Mouse (Mus musculus) induced T-regulatory cell, adult 2 months (primary cell): Measurements from ENCODE around the gene Mfsd10.

ENCODE experiments used
- DNase-seq: peaks from one replicate; pipeline ENCODE4 v3.0.0-alpha.2; 2012; ENCODE audit warnings: low read depth

The Mfsd10 gene

DNA sequence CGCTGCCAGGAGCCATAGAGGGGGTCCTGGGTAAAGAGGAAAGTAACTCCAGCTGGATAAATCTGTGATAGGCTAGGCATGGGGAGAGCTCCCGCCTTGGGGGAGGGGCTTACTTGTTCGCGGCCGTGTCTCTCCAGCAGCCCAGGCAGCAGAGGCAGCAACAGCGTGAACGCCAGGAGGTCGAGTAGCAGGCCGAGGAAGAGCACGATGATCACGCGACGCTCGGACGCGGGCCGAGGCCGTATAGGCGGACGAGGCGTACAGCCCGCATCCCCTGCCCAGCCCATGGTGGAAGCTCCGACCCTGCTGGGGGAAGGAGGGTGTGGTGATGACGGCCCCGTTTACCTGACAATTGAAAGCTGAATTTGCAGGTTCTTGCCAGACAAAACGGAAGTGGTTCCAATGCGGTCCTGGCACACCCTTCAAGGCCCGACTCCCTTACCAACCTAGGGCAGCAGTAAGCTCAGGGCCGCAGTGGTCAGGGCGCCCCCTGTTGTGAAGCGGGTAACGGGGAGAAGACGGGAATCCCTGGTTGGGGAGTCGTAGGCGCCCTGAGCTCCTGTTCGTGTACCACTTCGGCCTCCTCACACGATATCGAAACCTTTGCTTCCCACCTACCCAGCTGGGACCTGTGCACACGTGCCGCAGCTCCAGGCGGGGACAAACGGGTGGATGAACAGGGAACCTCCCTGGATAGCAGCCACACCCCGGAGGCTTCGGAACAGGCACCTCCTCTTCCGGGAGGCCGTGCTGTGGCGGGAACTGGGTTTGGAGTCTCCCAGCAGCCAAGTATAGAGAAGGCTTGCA lies at the start of gene Mfsd10:
Gene Mfsd10, minus strand, starts transcription at position 732 of the 807 bp plus-strand sequence.
- DNase-seq = peak; percentile 89

DNA sequence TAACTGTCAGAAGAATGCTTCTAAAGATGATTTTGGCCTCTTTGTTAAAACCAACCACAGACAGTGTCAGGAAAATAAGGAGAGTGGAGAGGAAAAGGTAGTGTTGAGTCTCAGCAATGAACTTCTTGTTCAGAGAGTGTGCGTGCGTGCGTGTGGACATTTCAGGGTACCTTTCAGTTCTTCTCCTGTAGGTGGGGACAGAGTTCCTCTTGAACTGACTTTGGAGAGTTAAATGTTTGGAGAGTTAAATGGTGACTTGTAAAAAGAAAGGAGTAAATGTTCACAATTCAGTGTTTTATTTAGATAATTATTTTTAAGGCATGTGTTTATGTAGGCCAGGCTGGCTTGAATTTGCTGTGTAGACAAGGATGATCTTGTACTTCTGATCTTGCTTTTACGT lies 33.3 kb upstream of the Mfsd10 start:
- peak; percentile 22 for DNase-seq

DNA sequence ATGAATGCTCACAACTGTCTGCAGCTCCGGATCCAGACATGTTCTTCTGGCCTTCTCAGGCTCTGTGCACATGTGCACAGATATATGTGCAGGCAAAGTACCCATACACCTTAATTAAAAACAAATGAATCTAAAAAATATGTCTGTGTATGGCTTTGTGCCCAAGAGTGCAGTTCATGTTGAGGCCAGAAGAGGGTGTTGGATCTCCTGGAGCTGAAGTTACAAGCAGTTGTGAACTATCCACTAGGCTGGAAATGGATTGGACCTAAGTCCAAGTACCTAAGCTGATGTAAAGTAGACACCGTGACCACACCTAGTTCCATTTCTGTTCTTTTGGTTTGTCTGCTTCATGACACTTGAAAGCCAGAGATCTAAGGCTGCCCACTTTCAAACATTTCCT lies 32.5 kb upstream of the Mfsd10 start:
- peak; percentile 35 for DNase-seq

DNA sequence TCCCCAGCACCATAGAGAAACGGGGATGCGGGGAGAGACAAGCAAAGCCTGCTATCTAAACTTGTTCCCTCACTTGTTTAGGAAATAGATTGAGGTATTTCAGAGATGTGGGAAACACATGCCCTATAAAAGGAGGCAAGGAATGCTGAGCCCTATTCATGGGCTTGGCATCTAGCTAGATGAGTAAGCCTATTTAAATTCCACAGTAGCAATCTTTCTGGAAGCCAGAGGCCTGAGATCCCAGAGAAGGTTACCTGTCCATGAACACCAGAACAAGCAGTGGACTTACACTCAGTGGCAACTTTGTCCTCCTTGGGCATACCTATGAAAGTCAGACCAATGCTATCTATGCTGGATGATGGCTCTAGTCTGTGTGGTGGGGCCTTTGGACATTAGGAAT lies 26.2 kb upstream of the Mfsd10 start:
- no peak for DNase-seq

DNA sequence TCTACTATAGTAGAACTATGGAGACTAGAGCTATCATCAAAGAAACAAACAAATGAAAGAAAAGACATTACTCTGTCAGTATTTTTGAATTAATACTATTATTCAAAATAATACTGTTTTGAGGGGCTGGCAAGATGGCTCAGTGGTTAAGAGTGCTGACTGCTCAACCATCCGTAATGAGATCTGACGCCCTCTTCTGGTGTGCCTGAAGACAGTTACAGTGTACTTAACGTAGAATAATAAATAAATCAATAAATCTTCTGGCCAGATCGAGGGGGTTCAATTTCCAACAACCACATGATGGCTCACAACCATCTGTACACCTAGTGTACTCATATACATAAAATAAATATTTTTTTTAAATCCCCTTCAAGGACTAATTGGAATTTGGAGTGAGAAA lies 24.9 kb upstream of the Mfsd10 start:
- DNase-seq = no peak

DNA sequence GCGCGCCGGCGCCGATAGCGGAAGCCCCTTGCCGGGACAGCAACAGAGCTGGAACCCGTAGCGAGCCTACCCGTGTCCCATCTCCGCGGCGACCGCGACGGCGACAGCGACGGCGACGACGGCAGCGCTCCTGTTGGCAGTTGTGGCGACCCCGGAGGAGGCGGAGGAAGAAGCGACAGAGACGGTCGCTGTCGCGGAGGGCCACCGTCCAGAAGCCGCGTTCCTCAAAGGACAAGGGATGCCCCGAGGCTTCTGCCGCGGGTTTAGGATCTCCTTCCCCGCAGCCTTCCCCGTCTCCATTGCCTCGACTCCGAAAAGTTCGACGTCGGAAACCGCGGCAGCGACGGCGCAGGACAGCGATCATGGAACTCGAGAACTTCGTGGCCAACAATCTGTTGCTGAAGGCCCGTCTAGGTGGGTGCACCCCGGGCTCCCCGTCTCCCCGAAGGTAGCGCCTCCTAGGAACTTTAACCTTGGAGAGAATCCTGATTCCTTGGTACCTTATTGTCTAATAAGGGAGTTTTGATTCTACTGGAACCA lies 23.6 kb upstream of the Mfsd10 start:
- no peak for DNase-seq

DNA sequence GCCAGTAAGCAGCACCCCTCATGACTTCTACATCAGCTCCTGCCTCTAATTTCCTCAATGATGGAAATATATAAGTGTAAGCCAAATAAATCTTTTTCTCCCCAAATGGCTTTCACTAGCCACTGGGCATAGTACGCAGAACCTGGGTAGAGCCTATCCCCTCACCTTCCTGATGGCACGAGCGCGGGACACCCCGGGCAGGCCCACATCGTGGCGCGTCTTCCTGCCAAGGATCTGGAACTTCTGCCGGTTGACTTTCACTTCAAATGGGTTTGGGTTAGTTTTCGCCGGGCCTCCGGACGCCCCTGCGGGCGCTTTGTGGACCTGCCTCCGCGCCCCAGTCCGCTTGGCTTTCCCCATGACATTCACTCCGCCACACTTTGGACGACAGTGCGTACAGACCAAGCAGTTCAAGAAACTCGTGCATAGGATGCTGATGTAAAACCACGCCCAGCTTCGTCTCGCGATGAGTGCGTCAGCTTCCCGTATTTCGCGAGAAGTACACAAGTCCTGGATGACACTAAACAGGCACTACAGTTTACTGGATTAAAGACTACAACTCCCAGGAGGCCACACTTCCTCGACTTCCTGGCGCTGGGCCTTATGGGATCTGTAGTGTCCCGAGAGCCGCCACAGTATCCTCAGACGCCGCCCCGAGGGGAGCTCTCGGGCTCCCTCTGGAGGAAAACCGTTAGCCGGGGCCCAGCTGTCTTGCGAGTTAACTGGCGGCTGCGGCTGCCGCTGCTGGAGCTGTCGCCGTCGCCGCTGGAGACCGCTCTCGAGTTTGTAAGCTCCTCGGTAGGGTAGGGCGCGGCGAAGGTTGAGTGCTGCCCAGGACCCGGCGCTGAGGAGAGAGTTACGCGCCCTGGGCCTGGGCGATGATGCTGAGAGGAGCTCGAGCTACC lies 22.9 kb upstream of the Mfsd10 start, which contains the start of the genes Nop14 and Grk4:
Gene Nop14, minus strand, starts transcription at position 463 of the 905 bp plus-strand sequence.
Gene Grk4, plus strand, starts transcription at position 694 of the 905 bp plus-strand sequence.
- peak; percentile 99 for DNase-seq

DNA sequence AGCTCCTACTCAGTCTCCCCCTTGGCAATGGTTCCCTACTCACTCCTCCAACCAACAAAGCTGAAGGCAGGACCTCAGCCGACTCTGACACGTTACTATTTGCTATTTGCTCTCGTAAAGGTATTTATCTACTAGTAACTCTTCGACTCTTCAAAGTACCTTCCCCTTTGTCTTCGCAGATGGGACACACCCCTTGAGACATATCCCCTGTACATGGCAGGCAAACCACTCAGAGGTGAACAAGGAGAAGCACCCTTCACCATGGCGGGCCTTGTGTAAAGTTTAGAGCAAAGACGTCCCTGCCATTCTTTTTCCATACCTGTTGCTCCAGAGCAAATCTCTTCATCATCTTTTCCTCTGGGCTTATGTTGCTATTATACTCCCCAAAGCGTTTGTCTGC lies 20.5 kb upstream of the Mfsd10 start:
- DNase-seq = no peak

DNA sequence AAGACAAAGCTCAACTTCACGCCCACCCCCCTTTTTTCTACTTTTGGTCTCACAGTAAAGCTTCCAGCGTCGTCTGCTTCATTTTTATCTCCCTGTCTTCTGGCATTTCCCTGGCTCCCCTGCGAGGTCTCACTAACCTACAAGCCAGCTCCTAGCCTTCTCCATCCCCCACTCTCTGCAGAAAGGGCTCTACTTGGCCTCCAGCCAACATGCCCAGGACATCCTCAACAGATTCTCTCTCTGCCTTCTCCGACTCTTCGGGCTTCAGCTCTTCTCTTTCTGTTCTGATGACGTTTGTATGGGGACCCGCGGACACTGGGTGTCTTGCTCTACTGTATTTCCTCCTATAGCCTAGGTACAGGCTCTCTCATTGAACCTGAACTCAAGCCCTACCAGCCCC lies 17.9 kb upstream of the Mfsd10 start:
- no peak for DNase-seq

DNA sequence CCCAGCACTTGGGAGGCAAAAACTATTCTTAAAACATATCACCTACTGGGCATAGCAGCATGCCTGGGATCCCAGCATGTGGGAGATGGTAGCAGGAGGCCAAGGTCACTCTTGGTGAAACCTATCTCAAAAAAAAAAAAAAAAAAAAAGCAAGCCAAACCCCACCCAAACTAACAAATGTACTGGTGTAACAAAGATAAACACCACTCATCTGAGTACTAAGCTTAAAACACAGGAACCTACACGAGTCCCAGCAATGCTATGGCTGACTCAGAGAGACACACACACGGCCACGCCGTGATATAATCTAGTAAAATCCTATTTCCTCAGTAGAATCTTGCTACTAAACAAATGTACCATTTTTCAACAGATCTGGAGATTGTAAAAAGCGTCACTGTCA lies 15.9 kb upstream of the Mfsd10 start:
- no peak for DNase-seq

DNA sequence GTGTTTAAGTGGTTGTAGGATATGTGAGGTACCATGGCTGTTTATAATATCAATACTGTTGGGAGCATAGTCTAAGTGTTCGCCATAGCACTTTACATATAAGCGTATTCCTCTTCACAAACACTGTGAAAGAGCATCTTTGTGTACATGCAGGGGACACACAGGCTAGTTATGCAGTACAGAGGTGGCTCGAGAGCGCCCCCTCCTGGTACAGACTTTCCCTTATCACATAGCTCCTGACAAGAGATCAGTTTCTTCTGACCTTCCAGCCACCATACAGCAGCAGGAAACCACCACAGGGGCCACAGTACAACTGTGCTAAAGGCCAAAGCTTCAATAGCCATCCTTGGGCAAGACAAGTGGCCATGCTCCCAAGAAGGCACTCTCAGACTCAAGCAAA lies 10.6 kb upstream of the Mfsd10 start:
- peak; percentile 86 for DNase-seq

DNA sequence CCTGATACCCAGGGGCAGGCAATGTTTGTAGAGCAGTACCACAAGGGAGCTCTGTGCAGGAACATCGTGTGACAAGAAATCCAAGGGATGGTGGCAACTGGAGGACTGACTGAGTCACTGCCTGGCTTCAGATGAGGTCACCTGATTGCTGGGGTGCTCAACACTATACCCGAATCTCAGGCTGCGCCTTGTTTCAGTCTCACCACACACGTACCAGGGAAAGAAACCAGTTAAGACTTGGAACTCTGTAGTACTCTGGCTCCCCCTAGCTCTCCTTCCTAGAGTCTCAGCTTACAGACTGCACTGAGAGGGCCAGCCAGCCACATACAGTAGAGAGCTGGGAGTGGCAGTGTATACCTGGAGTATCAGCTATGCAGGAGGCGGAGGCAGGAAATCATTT lies 5.9 kb upstream of the Mfsd10 start:
- peak; percentile 84 for DNase-seq

DNA sequence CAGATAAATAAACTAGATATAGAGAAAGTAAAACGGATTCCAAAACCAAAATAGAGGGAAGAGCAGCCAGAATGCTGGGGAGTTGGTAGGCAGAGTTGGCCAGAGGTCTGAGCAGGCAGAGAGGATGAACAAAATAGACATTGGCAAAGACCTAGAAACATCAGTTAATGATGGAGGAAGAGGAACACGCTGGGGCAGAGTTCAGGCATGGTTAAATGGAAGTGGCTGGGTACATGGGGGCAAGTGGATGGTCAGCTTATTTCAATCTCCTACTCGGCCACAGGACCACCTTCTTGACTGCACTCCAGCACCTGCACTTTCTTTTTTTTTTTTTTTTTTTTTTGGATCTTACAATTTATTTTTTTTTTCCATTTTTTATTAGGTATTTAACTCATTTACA lies 5.0 kb upstream of the Mfsd10 start:
- no peak for DNase-seq

DNA sequence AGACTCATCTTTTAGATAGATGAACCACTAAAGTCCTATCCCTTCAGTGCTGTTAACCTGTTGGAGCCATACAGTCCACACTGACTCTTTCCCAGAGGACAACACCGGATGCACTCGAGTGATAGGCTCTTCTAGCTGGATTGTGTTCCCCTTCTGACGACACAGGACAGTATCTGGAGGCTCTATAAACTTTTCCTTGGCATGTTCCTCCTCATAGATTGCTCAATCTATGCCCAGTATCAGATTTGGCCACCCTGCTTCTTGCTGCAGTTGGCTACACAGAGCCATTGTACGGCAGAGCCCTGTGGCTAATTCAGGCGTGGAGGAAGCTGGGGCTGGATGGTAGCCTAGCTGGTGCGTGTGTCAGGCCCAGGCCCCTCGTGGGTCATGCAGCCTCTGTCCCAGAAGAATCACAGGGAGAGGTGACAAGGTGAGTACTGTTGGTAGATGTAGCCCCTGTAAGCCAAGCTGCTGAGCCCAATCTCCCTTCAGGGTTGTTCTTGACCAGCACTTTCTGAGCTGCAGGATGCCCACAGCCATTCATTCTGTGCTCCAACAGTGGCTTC lies 662 bp upstream of the Mfsd10 start:
- no peak for DNase-seq

DNA sequence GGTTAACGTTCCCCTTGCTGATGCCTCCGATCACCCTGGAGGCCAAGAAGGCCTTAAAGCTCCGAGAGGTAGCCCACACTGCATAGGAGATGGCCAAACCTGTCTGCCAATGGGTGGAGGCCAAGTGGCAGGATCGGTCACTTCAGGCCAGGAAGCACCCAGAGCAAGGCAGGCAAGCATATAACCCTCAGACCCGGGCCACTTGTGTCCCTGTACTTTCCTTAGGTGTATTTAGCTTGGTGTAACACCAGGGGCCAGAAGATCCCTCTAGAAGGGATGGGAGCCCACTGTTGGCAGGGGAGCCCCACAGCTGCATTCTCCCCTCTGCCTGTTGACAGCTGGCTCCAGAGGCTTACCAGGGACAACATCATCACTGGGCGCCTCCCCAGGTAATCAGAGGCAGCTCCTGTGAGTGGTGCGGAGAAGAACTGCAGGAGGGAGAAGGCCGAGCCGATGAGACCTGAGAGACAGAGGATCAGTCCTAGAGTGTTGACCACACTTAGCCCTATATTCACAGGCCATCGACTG lies 1.3 kb downstream of the Mfsd10 start:
- no peak for DNase-seq

DNA sequence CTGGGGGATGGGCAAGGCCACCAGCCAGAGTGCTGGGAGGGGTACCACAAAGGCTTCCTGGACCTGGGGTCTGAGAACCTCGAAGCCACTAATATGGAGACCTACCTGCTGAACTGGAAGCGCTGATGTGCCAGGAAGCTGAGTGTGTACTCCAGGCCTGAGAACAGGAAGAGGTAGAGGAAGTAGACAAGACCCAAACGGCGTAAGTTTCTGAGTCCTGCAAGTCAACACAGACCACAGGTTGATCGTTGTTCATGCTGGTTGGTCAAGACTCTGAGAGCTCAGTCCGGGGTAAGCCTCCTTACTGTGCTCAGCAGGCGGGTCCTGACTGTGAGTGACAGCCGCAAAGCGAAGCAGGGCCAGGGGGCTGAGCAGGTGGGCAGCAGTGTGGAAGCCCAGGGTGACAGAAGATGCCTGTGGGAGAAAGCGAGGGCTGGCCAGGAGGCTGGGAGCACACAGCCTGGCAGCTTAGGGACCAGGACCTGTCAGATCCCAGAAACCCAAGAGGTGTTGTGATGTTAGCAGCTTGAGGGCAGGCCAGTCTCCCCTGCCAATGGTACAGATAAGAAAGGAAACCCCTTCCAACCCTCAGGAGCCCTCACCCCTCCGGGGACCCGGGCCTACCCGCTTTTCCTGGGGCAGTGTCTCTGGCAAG lies 2.1 kb downstream of the Mfsd10 start:
- peak; percentile 50 for DNase-seq

DNA sequence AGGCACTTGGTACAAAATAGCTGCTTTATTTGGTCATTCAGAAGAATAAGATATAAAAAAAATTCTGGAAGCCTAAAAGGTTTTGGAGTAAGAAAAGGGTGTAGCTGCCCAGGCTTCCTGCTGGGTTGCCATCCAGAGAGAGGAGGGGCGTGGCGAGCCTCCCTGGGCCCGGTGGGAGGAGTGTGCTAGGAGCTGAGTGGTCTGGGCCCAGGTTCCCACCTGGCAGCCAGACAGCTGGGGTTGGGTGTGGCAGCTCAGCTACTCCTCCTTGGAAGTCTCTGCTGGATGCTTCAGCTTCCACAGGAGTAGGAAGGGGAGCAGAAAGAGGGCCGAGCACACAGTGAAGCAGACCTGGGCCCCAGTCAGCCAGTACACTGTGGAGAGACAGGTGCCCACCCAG lies 3.4 kb downstream of the Mfsd10 start:
- DNase-seq = no peak

DNA sequence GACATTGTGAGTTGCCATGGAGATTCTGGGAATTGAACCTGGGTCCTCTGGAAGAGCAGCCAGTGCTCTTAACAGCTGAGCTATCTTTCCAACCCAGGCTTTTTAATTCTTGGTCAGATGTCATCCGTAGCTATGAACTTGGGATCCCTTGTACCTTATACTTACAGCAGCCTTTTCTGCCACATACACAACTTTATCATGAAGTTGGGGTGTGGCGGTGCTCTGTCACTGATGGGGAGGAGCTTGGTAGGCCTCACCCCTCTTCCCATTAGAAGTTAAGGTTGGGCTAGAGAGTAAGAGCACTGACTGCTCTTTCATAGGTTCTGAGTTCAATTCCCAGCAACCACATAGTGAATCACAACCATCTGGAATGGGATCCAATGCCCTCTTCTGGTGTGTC lies 4.0 kb downstream of the Mfsd10 start:
- DNase-seq = no peak

DNA sequence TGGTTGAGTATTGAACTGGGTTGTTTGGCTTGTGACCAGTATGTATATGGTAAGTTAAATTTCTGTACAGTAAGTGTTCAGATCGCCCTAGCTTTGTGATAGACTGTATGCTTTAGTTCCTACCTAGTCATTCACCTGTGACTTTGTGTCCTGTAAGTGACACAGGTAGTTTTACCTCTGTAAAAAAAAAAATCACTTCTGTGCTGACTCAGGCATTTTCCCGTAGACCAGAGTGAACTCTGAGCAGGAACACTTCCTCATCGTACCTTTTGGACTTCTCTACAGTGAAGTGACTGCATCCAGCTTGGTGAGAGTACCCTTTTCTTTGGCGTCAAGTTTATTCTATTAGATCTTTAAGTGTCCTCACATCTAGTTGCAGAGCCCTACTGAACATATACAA lies 27.0 kb downstream of the Mfsd10 start:
- DNase-seq = no peak

DNA sequence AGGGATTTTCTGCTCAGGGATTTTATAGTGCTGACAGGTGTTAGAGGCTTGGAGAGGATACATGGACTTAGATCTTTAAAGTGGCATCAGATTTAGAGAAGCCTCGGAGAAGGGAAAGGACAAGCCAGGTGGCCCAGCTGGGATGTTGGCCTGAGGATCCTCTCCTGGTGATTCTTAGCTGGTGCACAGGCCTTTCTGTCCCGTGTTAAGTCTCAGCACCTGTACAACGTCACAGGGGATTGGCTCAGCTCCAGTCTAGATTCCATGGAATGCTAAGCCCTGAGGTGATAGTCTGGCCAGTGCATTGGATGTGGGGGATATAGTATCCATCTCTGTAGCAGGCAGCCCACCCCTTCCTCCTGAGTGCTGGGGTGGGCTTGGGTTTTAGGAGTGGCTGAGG lies 28.8 kb downstream of the Mfsd10 start:
- no peak for DNase-seq

DNA sequence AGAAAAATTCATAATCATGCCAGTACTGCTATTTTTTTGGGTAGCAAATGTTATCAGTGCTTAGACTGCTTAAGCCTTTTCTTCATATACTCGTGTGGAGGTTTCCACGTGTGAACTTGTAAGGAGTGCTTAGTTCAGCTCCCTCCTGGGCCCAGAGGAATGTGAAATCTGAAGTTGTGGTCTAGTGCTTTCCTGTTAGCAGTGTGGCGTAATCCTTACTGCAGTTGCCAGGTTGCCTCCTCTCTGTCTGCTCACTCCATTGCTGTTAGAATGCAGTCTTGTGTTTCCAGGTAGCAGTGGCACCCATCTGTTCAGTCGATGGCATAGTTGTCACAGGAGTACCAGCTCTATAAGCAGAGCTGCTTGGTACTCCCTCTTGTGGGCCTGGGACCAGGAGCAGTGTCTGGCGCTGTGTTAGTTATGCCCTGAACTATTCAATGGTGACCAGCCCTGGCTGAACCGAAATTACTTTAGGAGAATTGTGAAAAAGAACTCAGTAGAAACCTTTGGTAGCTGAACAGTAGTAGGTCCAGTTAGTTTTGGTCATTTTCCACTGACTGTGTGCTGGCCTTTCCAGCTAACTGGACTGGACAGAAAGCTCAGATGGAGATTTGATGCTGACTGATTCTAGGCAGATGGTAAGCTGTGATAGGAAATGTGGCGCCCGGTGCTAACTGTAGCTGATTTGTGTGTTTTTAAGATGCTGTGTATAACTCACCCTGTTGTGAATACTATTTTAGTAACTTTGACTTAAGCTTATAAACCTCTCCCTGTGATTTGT lies 29.7 kb downstream of the Mfsd10 start:
- no peak for DNase-seq
